Mouse (Mus musculus): ENCODE results near the gene Calr3. TPM values are rescaled to one million over a fixed set of nuclear protein-coding genes. Genes with fewer than 3 reads are reported as not detected.

The Calr3 gene
- polyA plus RNA-seq, 1 experiment: not detected

GRCm38 (mm10) chr8:72401381-72401780 lies 42.3 kb downstream of the Calr3 start:
- no peaks in the 10 kb centered on the region for H3K27me3 ChIP-seq (ENCODE audit: control insufficient read depth, insufficient read depth, low read length)
- TF ChIP-seq POLR2A (IDR thresholded peaks at IDR 0.05; ENCODE audit: low read depth, low read length) (no peak), CTCF (IDR thresholded peaks at IDR 0.05; ENCODE audit: extremely low read depth, insufficient read length, insufficient replicate concordance, low read depth, low read length) (no peak)
- no peaks in the 10 kb centered on the region; the same call in 1 of the 2 replicates for H3K4me1 ChIP-seq (ENCODE audit: control insufficient read depth, insufficient read depth, insufficient read length, low read length)
- H3K4me3 ChIP-seq (ENCODE audit: low read depth, low read length): no peak overlapping the region
- peaks cover 11% of the 10 kb centered on the region for H3K36me3 ChIP-seq (ENCODE audit: control insufficient read depth, insufficient read depth, low read length)
- WGBS: 87% methylated on average over 1 of the region's 1 CpGs
- H3K27ac ChIP-seq (ENCODE audit: insufficient read depth, low read depth, low read length): no peak overlapping the region

GRCm38 (mm10) chr8:72385737-72386136 lies 57.9 kb downstream of the Calr3 start:
- no peak for TF ChIP-seq CTCF (IDR thresholded peaks at IDR 0.05; ENCODE audit: extremely low read depth, insufficient read length, insufficient replicate concordance, low read depth, low read length)
- TF ChIP-seq POLR2A (IDR thresholded peaks at IDR 0.05; ENCODE audit: low read depth, low read length): no peak
- Histone ChIP-seq H3K4me1 (ENCODE audit: control insufficient read depth, insufficient read depth, insufficient read length, low read length) (no peaks in the 10 kb centered on the region), H3K27me3 (ENCODE audit: control insufficient read depth, insufficient read depth, low read length) (no peaks in the 10 kb centered on the region), H3K36me3 (ENCODE audit: control insufficient read depth, insufficient read depth, low read length) (peaks cover 85% of the 10 kb centered on the region), H3K4me3 (ENCODE audit: low read depth, low read length) (no peak overlapping the region), H3K27ac (ENCODE audit: insufficient read depth, low read depth, low read length) (no peak overlapping the region)
- WGBS: 90% methylated on average over 2 of the region's 2 CpGs

DNA sequence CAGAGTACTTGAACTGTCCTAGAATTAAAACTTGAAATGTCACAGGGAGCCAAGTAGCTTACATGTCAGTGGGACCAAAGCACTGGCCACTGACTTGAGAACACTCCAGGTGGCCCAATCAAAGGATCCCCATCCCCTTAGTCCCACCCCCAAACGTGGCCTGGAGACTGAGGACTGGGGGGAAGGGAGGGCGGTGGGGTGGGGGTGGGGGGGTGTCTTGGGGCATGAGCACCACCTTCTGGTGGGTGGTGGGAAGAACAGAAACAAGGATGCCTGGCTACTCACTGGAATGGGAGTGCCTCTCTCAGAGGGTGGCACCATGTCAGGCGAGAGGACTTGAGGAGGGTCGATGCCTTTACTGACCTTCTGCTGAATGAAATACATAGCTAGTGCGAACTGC lies 61.3 kb downstream of the Calr3 start:
- Histone ChIP-seq H3K27ac (ENCODE audit: insufficient read depth, low read depth, low read length) (no peak overlapping the region), H3K4me1 (ENCODE audit: control insufficient read depth, insufficient read depth, insufficient read length, low read length) (no peaks in the 10 kb centered on the region), H3K27me3 (ENCODE audit: control insufficient read depth, insufficient read depth, low read length) (no peaks in the 10 kb centered on the region), H3K4me3 (ENCODE audit: low read depth, low read length) (no peak overlapping the region), H3K36me3 (ENCODE audit: control insufficient read depth, insufficient read depth, low read length) (peaks cover 89% of the 10 kb centered on the region)
- no peak for TF ChIP-seq CTCF (IDR thresholded peaks at IDR 0.05; ENCODE audit: extremely low read depth, insufficient read length, insufficient replicate concordance, low read depth, low read length)
- TF ChIP-seq POLR2A (IDR thresholded peaks at IDR 0.05; ENCODE audit: low read depth, low read length): no peak
- 74% methylated on average over 5 of the region's 5 CpGs for WGBS

DNA sequence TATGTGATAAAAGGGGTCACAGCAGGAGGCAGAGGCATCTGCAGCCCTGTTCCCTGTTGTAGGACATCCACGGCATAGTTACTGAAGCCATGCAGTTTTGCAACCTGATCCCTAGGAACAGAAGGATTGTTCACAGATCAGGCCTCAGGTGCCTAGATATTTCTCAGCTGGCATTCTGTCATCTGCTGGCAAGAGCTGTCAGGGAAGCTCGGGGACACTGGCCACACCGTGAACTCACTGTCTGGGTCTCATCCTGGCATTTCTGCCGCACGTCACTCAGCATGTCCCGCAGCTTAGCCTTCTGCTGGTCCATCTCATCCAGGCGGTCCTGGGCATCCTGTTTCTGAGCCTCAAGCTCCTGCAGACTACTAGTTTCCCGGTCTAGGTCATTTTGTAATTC lies 63.0 kb downstream of the Calr3 start:
- H3K27ac ChIP-seq (ENCODE audit: insufficient read depth, low read depth, low read length): no peak overlapping the region
- H3K4me3 ChIP-seq (ENCODE audit: low read depth, low read length): no peak overlapping the region
- peaks cover 3% of the 10 kb centered on the region; the same call in 1 of the 2 replicates for H3K4me1 ChIP-seq (ENCODE audit: control insufficient read depth, insufficient read depth, insufficient read length, low read length)
- peaks cover 75% of the 10 kb centered on the region for H3K36me3 ChIP-seq (ENCODE audit: control insufficient read depth, insufficient read depth, low read length)
- H3K27me3 ChIP-seq (ENCODE audit: control insufficient read depth, insufficient read depth, low read length): no peaks in the 10 kb centered on the region
- WGBS: 94% methylated on average over 8 of the region's 8 CpGs
- TF ChIP-seq CTCF (IDR thresholded peaks at IDR 0.05; ENCODE audit: extremely low read depth, insufficient read length, insufficient replicate concordance, low read depth, low read length) (no peak), POLR2A (IDR thresholded peaks at IDR 0.05; ENCODE audit: low read depth, low read length) (no peak)

- 44% methylated on average over 2 of the region's 2 CpGs for WGBS
- peaks cover 3% of the 10 kb centered on the region; the same call in 1 of the 2 replicates for H3K4me1 ChIP-seq (ENCODE audit: control insufficient read depth, insufficient read depth, insufficient read length, low read length)
- H3K4me3 ChIP-seq (ENCODE audit: low read depth, low read length): no peak overlapping the region
- H3K27me3 ChIP-seq (ENCODE audit: control insufficient read depth, insufficient read depth, low read length): no peaks in the 10 kb centered on the region
- H3K27ac ChIP-seq (ENCODE audit: insufficient read depth, low read depth, low read length): peak overlapping the region; percentile 12; the same call in 1 of the 2 replicates
- H3K36me3 ChIP-seq (ENCODE audit: control insufficient read depth, insufficient read depth, low read length): peaks cover 60% of the 10 kb centered on the region
- TF ChIP-seq CTCF (IDR thresholded peaks at IDR 0.05; ENCODE audit: extremely low read depth, insufficient read length, insufficient replicate concordance, low read depth, low read length) (no peak), POLR2A (IDR thresholded peaks at IDR 0.05; ENCODE audit: low read depth, low read length) (no peak)
These were observed 66.8 kb downstream of the Calr3 start for GRCm38 (mm10) chr8:72376900-72377299.

DNA sequence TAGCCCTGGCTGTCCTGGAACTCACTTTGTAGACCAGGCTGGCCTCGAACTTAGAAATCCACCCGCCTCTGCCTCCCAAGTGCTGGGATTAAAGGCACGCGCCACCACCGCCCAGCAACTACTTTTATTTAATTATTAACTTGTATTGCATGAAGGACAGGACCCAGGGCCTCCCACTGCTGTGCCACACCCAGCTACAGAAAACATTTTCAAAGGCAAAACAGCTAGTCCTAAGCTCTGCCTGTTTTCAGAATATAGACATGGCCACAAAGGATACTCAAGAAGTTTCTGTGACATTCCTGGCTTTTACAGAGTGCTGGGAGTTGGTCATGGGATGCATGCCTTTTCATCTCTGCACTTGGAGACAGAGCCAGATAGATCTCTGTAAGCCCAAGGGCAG lies 67.4 kb downstream of the Calr3 start:
- peak overlapping the region; percentile 12; the same call in 1 of the 2 replicates for H3K27ac ChIP-seq (ENCODE audit: insufficient read depth, low read depth, low read length)
- peaks cover 3% of the 10 kb centered on the region; the same call in 1 of the 2 replicates for H3K4me1 ChIP-seq (ENCODE audit: control insufficient read depth, insufficient read depth, insufficient read length, low read length)
- 26% methylated on average over 5 of the region's 5 CpGs for WGBS
- peaks cover 60% of the 10 kb centered on the region for H3K36me3 ChIP-seq (ENCODE audit: control insufficient read depth, insufficient read depth, low read length)
- H3K27me3 ChIP-seq (ENCODE audit: control insufficient read depth, insufficient read depth, low read length): no peaks in the 10 kb centered on the region
- H3K4me3 ChIP-seq (ENCODE audit: low read depth, low read length): no peak overlapping the region
- TF ChIP-seq POLR2A (IDR thresholded peaks at IDR 0.05; ENCODE audit: low read depth, low read length): no peak
- no peak for TF ChIP-seq CTCF (IDR thresholded peaks at IDR 0.05; ENCODE audit: extremely low read depth, insufficient read length, insufficient replicate concordance, low read depth, low read length)

- H3K36me3 ChIP-seq (ENCODE audit: control insufficient read depth, insufficient read depth, low read length): peaks cover 59% of the 10 kb centered on the region
- WGBS: 58% methylated on average over 5 of the region's 5 CpGs
These were observed 68.5 kb downstream of the Calr3 start for GRCm38 (mm10) chr8:72375161-72375560.

More at GRCm38 (mm10) chr8:72375161-72375560, 68.5 kb downstream of the Calr3 start:
- TF ChIP-seq CTCF (IDR thresholded peaks at IDR 0.05; ENCODE audit: extremely low read depth, insufficient read length, insufficient replicate concordance, low read depth, low read length) (no peak), POLR2A (IDR thresholded peaks at IDR 0.05; ENCODE audit: low read depth, low read length) (no peak)
- H3K4me3 ChIP-seq (ENCODE audit: low read depth, low read length): no peak overlapping the region
- H3K27me3 ChIP-seq (ENCODE audit: control insufficient read depth, insufficient read depth, low read length): no peaks in the 10 kb centered on the region
- H3K4me1 ChIP-seq (ENCODE audit: control insufficient read depth, insufficient read depth, insufficient read length, low read length): peaks cover 3% of the 10 kb centered on the region; the same call in 1 of the 2 replicates
- no peak overlapping the region for H3K27ac ChIP-seq (ENCODE audit: insufficient read depth, low read depth, low read length)

Other genes with a start within 250 kb of the Calr3 start
- not detected in 2 replicates for gene Cib3, start 231.0 kb downstream of the Calr3 start, polyA plus RNA-seq (2012; rRNA removed)
- not detected in 2 replicates for gene Gm11034, start 230.2 kb downstream of the Calr3 start, polyA plus RNA-seq (2012; rRNA removed)
- gene Fam32a, start 224.1 kb downstream of the Calr3 start, polyA plus RNA-seq (2012; rRNA removed): 19.7 and 35.5 TPM in 2 replicates
- gene Ap1m1, start 203.9 kb downstream of the Calr3 start, polyA plus RNA-seq (2012; rRNA removed): 33.6 and 47.4 TPM in 2 replicates
- gene Gm10282, start 138.6 kb downstream of the Calr3 start, polyA plus RNA-seq (2012; rRNA removed): 0.41 TPM in 1 of 2 replicates, not detected in the other
- 21.4 and 24.7 TPM in 2 replicates for gene Klf2, start 124.8 kb downstream of the Calr3 start, polyA plus RNA-seq (2012; rRNA removed)
- gene Eps15l1, start 22.4 kb downstream of the Calr3 start, polyA plus RNA-seq (2012; rRNA removed): 14.5 and 27.0 TPM in 2 replicates
- gene 1700030K09Rik, start within 50 bp of the Calr3 start, polyA plus RNA-seq (2012; rRNA removed): 1.8 and 3.2 TPM in 2 replicates
- 32.8 and 43.8 TPM in 2 replicates for gene Cherp, start 31.4 kb upstream of the Calr3 start, polyA plus RNA-seq (2012; rRNA removed)
- gene Slc35e1, start 48.7 kb upstream of the Calr3 start, polyA plus RNA-seq (2012; rRNA removed): 87.7 and 167 TPM in 2 replicates
- gene Med26, start 104.4 kb upstream of the Calr3 start, polyA plus RNA-seq (2012; rRNA removed): 7.8 and 15.1 TPM in 2 replicates
- 17.7 and 29.3 TPM in 2 replicates for gene Smim7, start 127.2 kb upstream of the Calr3 start, polyA plus RNA-seq (2012; rRNA removed)
- gene Tmem38a, start 128.2 kb upstream of the Calr3 start, polyA plus RNA-seq (2012; rRNA removed): 11.5 and 13.7 TPM in 2 replicates
- 0.03 and 0.05 TPM in 2 replicates for gene Nwd1, start 202.8 kb upstream of the Calr3 start, polyA plus RNA-seq (2012; rRNA removed)